Mouse (Mus musculus) ES-E14 (cell line): Measurements from ENCODE around the gene Pecr. TPM values are rescaled to one million over a fixed set of nuclear protein-coding genes. Genes with fewer than 3 reads are reported as not detected.

Experiments used
- DNase-seq: peaks from one replicate; pipeline ENCODE4 v3.0.0-alpha.2; 2013; ENCODE audit warnings: low read depth, low spot score
- H3K27ac ChIP-seq: 2 replicates; pipeline ENCODE4 v1.5.1; 2012; ENCODE audit warnings: low read depth, mild to moderate bottlenecking, low read length, moderate library complexity, mixed read lengths; ENCODE audit not compliant: poor library complexity, insufficient read depth, severe bottlenecking
- H3K36me3 ChIP-seq: 2 replicates; pipeline ENCODE4 v1.6.1; 2012; ENCODE audit warnings: mild to moderate bottlenecking, low read length, moderate library complexity, mixed read lengths; ENCODE audit not compliant: control insufficient read depth, poor library complexity, insufficient read depth, severe bottlenecking
- H3K4me1 ChIP-seq, 2 experiments: fragments of 150-350 bp in 1 of 2; sonication (generic) in 1 of 2; 2 replicates each; pipeline ENCODE4 v1.6.1; 2012; ENCODE audit warnings: low read length in 2 of 2, mild to moderate bottlenecking in 1 of 2, mixed read lengths in 1 of 2; ENCODE audit not compliant: control insufficient read depth in 2 of 2, insufficient read depth in 2 of 2, poor library complexity in 1 of 2
- H3K4me3 ChIP-seq, 2 experiments: fragments of 150-350 bp in 1 of 2; sonication (generic) in 1 of 2; 2 replicates each; pipeline ENCODE4 v1.5.1; 2012; ENCODE audit warnings: low read length in 2 of 2, low read depth in 1 of 2, mild to moderate bottlenecking in 1 of 2, mixed read lengths in 1 of 2; ENCODE audit not compliant: insufficient read depth in 1 of 2, poor library complexity in 1 of 2, severe bottlenecking in 1 of 2
- H3K9ac ChIP-seq: 2 replicates; pipeline ENCODE4 v1.6.1; 2012; ENCODE audit warnings: low read depth, mild to moderate bottlenecking, low read length, mixed read lengths; ENCODE audit not compliant: poor library complexity, insufficient read depth, severe bottlenecking
- H3K9me3 ChIP-seq: fragments of 150-350 bp; sonication (generic); 2 replicates; pipeline ENCODE4 v1.6.1; 2012; ENCODE audit warnings: low read depth, mild to moderate bottlenecking, low read length; ENCODE audit not compliant: control insufficient read depth, insufficient read depth
- CHD2 ChIP-seq: IDR thresholded peaks from 2 replicates; pipeline ENCODE4 v1.6.1; 2014; ENCODE audit warnings: mild to moderate bottlenecking, low read depth, low read length, inconsistent platforms
- HCFC1 ChIP-seq: IDR thresholded peaks from 2 replicates; pipeline ENCODE4 v1.6.1; 2012; ENCODE audit warnings: low read length, inconsistent platforms, borderline replicate concordance; ENCODE audit not compliant: insufficient read depth
- MAFK ChIP-seq: IDR thresholded peaks from 2 replicates; pipeline ENCODE4 v1.6.1; 2014; ENCODE audit warnings: mild to moderate bottlenecking, low read depth, low read length, inconsistent platforms; ENCODE audit not compliant: insufficient read depth
- ZC3H11A ChIP-seq: IDR thresholded peaks from 2 replicates; pipeline ENCODE4 v1.6.1; 2012; ENCODE audit warnings: low read depth, mild to moderate bottlenecking, inconsistent platforms, low read length, borderline replicate concordance
- ZNF384 ChIP-seq: IDR thresholded peaks from 2 replicates; pipeline ENCODE4 v1.6.1; 2012; ENCODE audit warnings: low read depth, low read length, inconsistent platforms
- in situ Hi-C, 2 experiments: fragments of 600-800 bp; cut with MboI; formaldehyde crosslinking; loops; one replicate each; pipeline ENCODE4 v1.15.1; 2025; ENCODE audit warnings: low sequenced_read_pairs in 2 of 2, inconsistent platforms in 1 of 2; ENCODE audit not compliant: unreplicated experiment in 2 of 2
- total RNA-seq: library from RNA; depleted of rRNA; stranded (reverse); fragments of 300-350 nt; gene quantifications from 2 replicates; pipeline ENCODE4 v1.2.3, GENCODE M21; 2012; rRNA removed

The Pecr gene
- 14.3 and 16.8 TPM in 2 replicates for total RNA-seq

- Histone ChIP-seq H3K36me3 (no peaks in the 10 kb centered on the region), H3K9ac (peak within 1 kb of the TSS; percentile 88), H3K27ac (peak within 1 kb of the TSS; percentile 49; the same call in 1 of the 2 replicates), H3K4me1 (no peaks in the 10 kb centered on the region), H3K4me3 (peak within 1 kb of the TSS; percentile 79 to 94), H3K9me3 (no peaks in the 10 kb centered on the region)
- in situ Hi-C loops = no loop called here
- TF ChIP-seq MAFK (no peak), CHD2 (no peak), ZNF384 (no peak), ZC3H11A (no peak), HCFC1 (no peak)
- DNase-seq = peak; percentile 87
Measured at GRCm38 (mm10) chr1:72283992-72284485, at the start of gene Pecr, which contains the start of gene Tmem169. Gene Pecr (minus strand): TSS chr1:72284314. Gene Tmem169 (plus strand): TSS chr1:72284369.

- H3K27ac ChIP-seq = no peak overlapping the region
- DNase-seq = no peak
- H3K9ac ChIP-seq = no peak overlapping the region
- no peaks in the 10 kb centered on the region for H3K4me1 ChIP-seq
- H3K36me3 ChIP-seq = peaks cover 30% of the 10 kb centered on the region
- H3K9me3 ChIP-seq = no peaks in the 10 kb centered on the region
- in situ Hi-C loops = no loop called here
- no peak overlapping the region for H3K4me3 ChIP-seq
- no peak for TF ChIP-seq ZNF384
- TF ChIP-seq CHD2 = no peak
- no peak for TF ChIP-seq HCFC1
- no peak for TF ChIP-seq MAFK
- no peak for TF ChIP-seq ZC3H11A
Measured at GRCm38 (mm10) chr1:72326162-72326821, 42.2 kb upstream of the Pecr start.

- Histone ChIP-seq H3K4me1 (no peaks in the 10 kb centered on the region), H3K27ac (no peak overlapping the region), H3K9me3 (no peaks in the 10 kb centered on the region), H3K4me3 (no peak overlapping the region), H3K9ac (no peak overlapping the region), H3K36me3 (peaks cover 39% of the 10 kb centered on the region)
- in situ Hi-C loops = no loop called here
- DNase-seq = no peak
- TF ChIP-seq HCFC1 = no peak
- TF ChIP-seq CHD2 = no peak
- no peak for TF ChIP-seq ZNF384
- no peak for TF ChIP-seq MAFK
- no peak for TF ChIP-seq ZC3H11A
Measured at GRCm38 (mm10) chr1:72323248-72323647, 39.1 kb upstream of the Pecr start.

- Histone ChIP-seq H3K4me1 (no peaks in the 10 kb centered on the region), H3K36me3 (peaks cover 39% of the 10 kb centered on the region), H3K9me3 (no peaks in the 10 kb centered on the region), H3K27ac (no peak overlapping the region), H3K9ac (no peak overlapping the region), H3K4me3 (no peak overlapping the region)
- in situ Hi-C loops = no loop called here
- TF ChIP-seq CHD2 = no peak
- TF ChIP-seq ZNF384 = no peak
- TF ChIP-seq ZC3H11A = no peak
- TF ChIP-seq HCFC1 = no peak
- TF ChIP-seq MAFK = no peak
- no peak for DNase-seq
Measured at GRCm38 (mm10) chr1:72320759-72321158, 36.6 kb upstream of the Pecr start.
